Mouse (Mus musculus): ENCODE data around the gene Aqp11.
A peak's percentile ranks its signal among the peaks of the same experiment; 100 is the strongest.

Gene Aqp11

GRCm38 (mm10) chr7:97709204-97709603 is 28.9 kb downstream of the Aqp11 start:
- DNase-seq (ENCODE audit: extremely low read depth, low read depth, low spot score): no peak

GRCm38 (mm10) chr7:97707809-97708208 is 30.3 kb downstream of the Aqp11 start:
- no peak for DNase-seq (ENCODE audit: extremely low read depth, low read depth, low spot score)

DNA sequence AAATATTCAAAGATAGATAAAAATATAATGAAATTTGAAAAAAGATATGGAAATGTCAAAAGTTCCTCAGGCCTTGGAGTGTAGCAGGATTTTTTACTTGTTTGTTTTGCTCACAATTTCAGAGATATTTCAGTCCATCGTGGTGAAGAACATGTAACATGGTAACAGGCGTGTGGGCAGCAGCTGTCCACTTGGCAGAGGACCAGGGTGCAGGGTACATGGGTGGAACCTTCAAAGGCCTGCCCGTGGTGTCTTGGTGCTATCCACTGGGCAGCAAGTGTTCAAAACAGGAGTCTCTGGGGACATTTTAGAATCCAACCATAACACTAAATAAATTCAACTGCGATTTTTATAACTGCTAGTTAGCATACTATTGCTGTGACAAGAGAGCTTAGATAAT is 31.0 kb downstream of the Aqp11 start:
- DNase-seq (ENCODE audit: extremely low read depth, low read depth, low spot score): no peak

- peak; percentile 54 for DNase-seq (ENCODE audit: extremely low read depth, low read depth, low spot score)
Measured at GRCm38 (mm10) chr7:97701106-97701505, 37.0 kb downstream of the Aqp11 start.

- DNase-seq (ENCODE audit: extremely low read depth, low read depth, low spot score): no peak
Measured at GRCm38 (mm10) chr7:97700173-97700572, 37.9 kb downstream of the Aqp11 start.

- DNase-seq (ENCODE audit: extremely low read depth, low read depth, low spot score): no peak
Measured at GRCm38 (mm10) chr7:97696506-97697254, 41.4 kb downstream of the Aqp11 start, which contains the start of gene Clns1a. Clns1a (plus strand) TSS chr7:97696634.

DNA sequence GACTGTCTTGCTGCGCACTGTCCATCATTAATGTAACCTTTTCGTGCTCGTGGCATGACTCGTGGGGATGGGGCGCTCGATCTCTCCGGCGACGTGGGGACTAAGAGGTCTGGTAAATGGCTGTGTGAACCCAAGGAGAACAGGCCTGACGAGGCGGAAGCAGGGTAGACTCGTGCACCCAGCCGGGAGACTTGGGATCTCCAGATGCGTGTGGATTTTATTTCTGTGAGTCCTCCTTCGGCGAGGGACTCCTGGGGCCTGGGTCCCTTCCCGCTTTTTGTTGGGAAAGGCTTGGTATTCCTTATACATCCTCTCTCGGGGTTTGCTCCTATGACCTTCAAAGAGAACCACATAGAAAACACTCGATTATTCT is 42.0 kb downstream of the Aqp11 start:
- no peak for DNase-seq (ENCODE audit: extremely low read depth, low read depth, low spot score)

GRCm38 (mm10) chr7:97695441-97695840 is 42.6 kb downstream of the Aqp11 start:
- no peak for DNase-seq (ENCODE audit: extremely low read depth, low read depth, low spot score)

DNA sequence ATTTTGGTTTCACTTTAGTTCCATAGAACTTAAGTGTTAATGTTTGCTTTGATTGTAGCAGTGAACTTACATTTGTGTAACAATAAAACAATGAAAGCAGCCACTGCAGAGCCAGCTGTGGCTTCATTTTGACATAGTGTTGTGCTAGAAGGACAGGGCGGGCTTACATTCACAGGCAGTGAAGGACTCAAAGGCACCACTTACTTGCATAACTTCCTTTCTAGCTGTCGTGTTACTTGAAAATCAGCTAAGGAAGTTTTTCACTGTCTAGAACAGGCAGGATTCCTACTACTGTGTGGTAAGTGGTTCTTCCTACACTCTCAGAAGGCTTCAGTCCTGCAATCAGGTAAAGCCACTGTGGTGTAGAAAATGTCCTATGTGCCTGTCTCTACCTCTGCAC is 50.3 kb downstream of the Aqp11 start:
- DNase-seq (ENCODE audit: extremely low read depth, low read depth, low spot score): no peak

DNA sequence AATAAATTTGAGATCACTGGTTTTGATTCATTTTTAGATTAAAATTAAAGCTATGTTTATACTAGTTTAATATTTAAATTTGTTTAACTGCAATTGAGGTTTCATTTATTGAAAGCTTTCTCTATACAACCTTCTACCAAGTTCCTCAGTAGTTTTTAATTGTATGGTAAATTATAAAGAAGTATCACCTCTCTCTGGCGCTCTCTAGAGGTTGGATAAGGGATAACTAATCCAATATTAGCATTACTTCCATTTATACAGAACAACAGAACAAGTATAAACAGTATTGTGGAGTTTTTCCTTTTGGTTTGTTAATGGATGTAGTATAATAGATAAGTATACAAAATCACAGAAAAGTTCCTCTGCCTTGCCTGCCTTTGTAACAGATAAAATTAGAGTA is 58.9 kb downstream of the Aqp11 start:
- no peak for DNase-seq (ENCODE audit: extremely low read depth, low read depth, low spot score)
